Mouse (Mus musculus): ENCODE measurements around the gene Cfap61. TPM values are rescaled to one million over a fixed set of nuclear protein-coding genes. Genes with fewer than 3 reads are reported as not detected.

Cfap61 gene
- polyA plus RNA-seq, 1 experiment from 2014 or later: 0.08 TPM

DNA sequence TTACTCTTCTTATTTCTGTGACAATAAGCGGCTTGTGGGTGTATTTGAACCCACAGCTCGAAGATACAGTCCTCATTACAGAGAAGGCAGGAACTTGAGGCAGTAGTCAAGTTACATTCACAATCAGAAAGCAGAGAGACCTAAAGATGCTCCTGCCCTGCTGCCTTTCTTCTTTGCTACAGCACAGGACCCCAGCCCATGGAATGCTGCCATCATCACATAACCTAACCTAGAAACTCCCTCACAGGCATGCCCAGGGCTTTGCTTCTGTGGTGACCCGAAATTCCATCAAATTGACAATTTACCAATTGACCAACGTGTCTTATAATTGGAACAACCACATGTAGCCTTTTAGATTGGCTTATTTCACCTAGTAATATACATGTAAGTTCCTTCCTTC, 212.7 kb downstream of the Cfap61 start:
- Histone ChIP-seq H3K36me3 (ENCODE audit: control insufficient read depth, insufficient read depth, low read length) (no peaks in the 10 kb centered on the region), H3K4me1 (ENCODE audit: control insufficient read depth, insufficient read depth, low read length) (no peaks in the 10 kb centered on the region), H3K9me3 (ENCODE audit: control insufficient read depth, low read length) (no peaks in the 10 kb centered on the region), H3K9ac (ENCODE audit: low read length) (no peak overlapping the region), H3K27me3 (ENCODE audit: control insufficient read depth, insufficient read depth, low read length) (no peaks in the 10 kb centered on the region), H3K27ac (replicated peaks; ENCODE audit: low read depth, low read length) (no peak overlapping the region), H3K4me2 (ENCODE audit: low read depth, severe bottlenecking) (no peak overlapping the region), H3K4me3 (ENCODE audit: low read depth, low read length) (no peak overlapping the region)
- ATAC-seq (ENCODE audit: insufficient number of reproducible peaks, low FRiP score, low TSS enrichment, low read depth): no peak
- WGBS: 83% methylated on average over 4 of the region's 4 CpGs
- no peak for DNase-seq (ENCODE audit: low spot score)

- Histone ChIP-seq H3K9me3 (ENCODE audit: control insufficient read depth, low read length) (no peaks in the 10 kb centered on the region), H3K9ac (ENCODE audit: low read length) (no peak overlapping the region), H3K4me2 (ENCODE audit: low read depth, severe bottlenecking) (no peak overlapping the region), H3K4me1 (ENCODE audit: control insufficient read depth, insufficient read depth, low read length) (no peaks in the 10 kb centered on the region), H3K27me3 (ENCODE audit: control insufficient read depth, insufficient read depth, low read length) (no peaks in the 10 kb centered on the region), H3K36me3 (ENCODE audit: control insufficient read depth, insufficient read depth, low read length) (no peaks in the 10 kb centered on the region), H3K4me3 (ENCODE audit: low read depth, low read length) (no peak overlapping the region), H3K27ac (replicated peaks; ENCODE audit: low read depth, low read length) (no peak overlapping the region)
- no peak for DNase-seq (ENCODE audit: low spot score)
- 86% methylated on average over 5 of the region's 5 CpGs for WGBS
- no peak for ATAC-seq (ENCODE audit: insufficient number of reproducible peaks, low FRiP score, low TSS enrichment, low read depth)
Measured at GRCm38 (mm10) chr2:146147801-146148200, 213.2 kb downstream of the Cfap61 start.

DNA sequence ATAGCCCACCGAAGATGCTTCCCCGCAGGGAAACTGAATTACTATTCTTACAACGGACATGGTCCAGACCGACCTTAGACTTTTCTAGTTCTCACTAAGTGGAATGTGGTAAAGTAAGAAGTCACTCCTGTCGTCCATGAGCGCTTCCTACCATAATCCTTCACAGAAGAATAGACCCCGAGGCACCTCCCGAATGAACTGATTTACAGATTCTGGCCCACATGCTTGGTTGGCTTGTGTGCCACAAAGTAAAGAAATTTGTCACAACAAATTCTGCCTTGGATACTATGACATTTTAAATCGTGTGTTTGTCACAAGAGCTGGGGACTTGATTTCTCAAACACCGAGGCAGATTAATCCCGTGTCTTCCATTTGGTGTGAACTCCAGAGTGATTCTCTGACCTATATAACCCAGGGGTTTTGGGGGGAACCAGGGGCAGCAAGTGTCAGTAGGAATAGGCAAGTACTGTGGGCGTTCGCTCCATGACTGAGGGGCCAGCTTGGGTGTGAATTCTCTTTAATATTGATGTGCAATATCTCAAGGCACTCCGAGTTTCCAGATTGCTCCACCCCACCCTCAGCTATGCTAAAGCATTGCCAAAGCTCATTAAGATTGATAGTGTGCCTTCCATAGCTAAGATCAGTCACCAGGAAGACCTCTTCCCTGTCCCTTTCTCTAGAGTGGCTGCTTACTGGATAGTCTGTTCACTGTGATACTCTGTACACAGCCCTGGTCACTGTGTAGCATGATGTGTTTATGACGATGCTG, 214.8 kb downstream of the Cfap61 start:
- ATAC-seq (ENCODE audit: insufficient number of reproducible peaks, low FRiP score, low TSS enrichment, low read depth) (no peak), DNase-seq (ENCODE audit: low spot score) (no peak)
- Histone ChIP-seq H3K9me3 (ENCODE audit: control insufficient read depth, low read length) (no peaks in the 10 kb centered on the region), H3K9ac (ENCODE audit: low read length) (no peak overlapping the region), H3K4me3 (ENCODE audit: low read depth, low read length) (no peak overlapping the region), H3K4me2 (ENCODE audit: low read depth, severe bottlenecking) (no peak overlapping the region), H3K36me3 (ENCODE audit: control insufficient read depth, insufficient read depth, low read length) (no peaks in the 10 kb centered on the region), H3K4me1 (ENCODE audit: control insufficient read depth, insufficient read depth, low read length) (no peaks in the 10 kb centered on the region), H3K27me3 (ENCODE audit: control insufficient read depth, insufficient read depth, low read length) (no peaks in the 10 kb centered on the region), H3K27ac (replicated peaks; ENCODE audit: low read depth, low read length) (no peak overlapping the region)
- 94% methylated on average over 15 of the region's 15 CpGs for WGBS

- Histone ChIP-seq H3K4me1 (ENCODE audit: control insufficient read depth, insufficient read depth, low read length) (no peaks in the 10 kb centered on the region), H3K9ac (ENCODE audit: low read length) (no peak overlapping the region), H3K36me3 (ENCODE audit: control insufficient read depth, insufficient read depth, low read length) (no peaks in the 10 kb centered on the region), H3K4me2 (ENCODE audit: low read depth, severe bottlenecking) (no peak overlapping the region), H3K27ac (replicated peaks; ENCODE audit: low read depth, low read length) (no peak overlapping the region), H3K27me3 (ENCODE audit: control insufficient read depth, insufficient read depth, low read length) (no peaks in the 10 kb centered on the region), H3K9me3 (ENCODE audit: control insufficient read depth, low read length) (no peaks in the 10 kb centered on the region), H3K4me3 (ENCODE audit: low read depth, low read length) (no peak overlapping the region)
- ATAC-seq (ENCODE audit: insufficient number of reproducible peaks, low FRiP score, low TSS enrichment, low read depth): no peak
- WGBS: 72% methylated on average over 14 of the region's 14 CpGs
- DNase-seq (ENCODE audit: low spot score): no peak
Measured at GRCm38 (mm10) chr2:146168017-146168803, 233.6 kb downstream of the Cfap61 start.

GRCm38 (mm10) chr2:146169492-146169891, 234.9 kb downstream of the Cfap61 start:
- whole genome bisulfite sequencing: 80% methylated on average over 7 of the region's 7 CpGs
- no peaks in the 10 kb centered on the region for H3K9me3 ChIP-seq (ENCODE audit: control insufficient read depth, low read length)
- H3K4me1 ChIP-seq (ENCODE audit: control insufficient read depth, insufficient read depth, low read length): no peaks in the 10 kb centered on the region
- no peak overlapping the region for H3K4me3 ChIP-seq (ENCODE audit: low read depth, low read length)
- no peak overlapping the region for H3K27ac ChIP-seq (replicated peaks; ENCODE audit: low read depth, low read length)
- no peak for DNase-seq (ENCODE audit: low spot score)
- H3K4me2 ChIP-seq (ENCODE audit: low read depth, severe bottlenecking): no peak overlapping the region
- ATAC-seq (ENCODE audit: insufficient number of reproducible peaks, low FRiP score, low TSS enrichment, low read depth): no peak
- no peaks in the 10 kb centered on the region for H3K36me3 ChIP-seq (ENCODE audit: control insufficient read depth, insufficient read depth, low read length)
- no peaks in the 10 kb centered on the region for H3K27me3 ChIP-seq (ENCODE audit: control insufficient read depth, insufficient read depth, low read length)
- H3K9ac ChIP-seq (ENCODE audit: low read length): no peak overlapping the region

DNA sequence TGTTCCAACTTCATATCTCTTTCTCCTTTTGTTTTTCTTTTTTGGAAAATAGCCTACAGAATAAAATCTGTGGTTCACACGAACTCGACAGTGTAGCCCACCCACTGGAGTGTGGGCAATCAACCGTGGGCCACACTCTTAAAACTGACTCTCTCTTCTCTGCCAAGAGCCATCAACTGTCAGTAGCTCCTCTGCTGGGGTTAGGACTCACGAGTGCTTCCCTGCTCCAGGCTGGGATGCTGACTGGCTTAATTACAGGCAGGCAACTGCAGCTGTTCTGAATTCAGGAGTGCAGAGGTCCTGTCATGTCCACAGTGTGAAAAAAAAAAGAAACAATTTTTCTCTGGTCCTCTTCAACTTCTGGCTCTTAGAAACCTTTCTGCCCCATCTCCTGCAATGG, 237.5 kb downstream of the Cfap61 start:
- WGBS: 47% methylated on average over 4 of the region's 4 CpGs
- no peaks in the 10 kb centered on the region for H3K27me3 ChIP-seq (ENCODE audit: control insufficient read depth, insufficient read depth, low read length)
- H3K36me3 ChIP-seq (ENCODE audit: control insufficient read depth, insufficient read depth, low read length): no peaks in the 10 kb centered on the region
- H3K27ac ChIP-seq (replicated peaks; ENCODE audit: low read depth, low read length): no peak overlapping the region
- no peak overlapping the region for H3K4me2 ChIP-seq (ENCODE audit: low read depth, severe bottlenecking)
- no peak overlapping the region for H3K4me3 ChIP-seq (ENCODE audit: low read depth, low read length)
- no peaks in the 10 kb centered on the region for H3K4me1 ChIP-seq (ENCODE audit: control insufficient read depth, insufficient read depth, low read length)
- ATAC-seq (ENCODE audit: insufficient number of reproducible peaks, low FRiP score, low TSS enrichment, low read depth) (no peak), DNase-seq (ENCODE audit: low spot score) (no peak)
- H3K9me3 ChIP-seq (ENCODE audit: control insufficient read depth, low read length): no peaks in the 10 kb centered on the region
- H3K9ac ChIP-seq (ENCODE audit: low read length): no peak overlapping the region

GRCm38 (mm10) chr2:146174173-146174572, 239.6 kb downstream of the Cfap61 start:
- Histone ChIP-seq H3K4me3 (ENCODE audit: low read depth, low read length) (no peak overlapping the region), H3K27ac (replicated peaks; ENCODE audit: low read depth, low read length) (no peak overlapping the region), H3K27me3 (ENCODE audit: control insufficient read depth, insufficient read depth, low read length) (no peaks in the 10 kb centered on the region), H3K9ac (ENCODE audit: low read length) (no peak overlapping the region), H3K4me1 (ENCODE audit: control insufficient read depth, insufficient read depth, low read length) (no peaks in the 10 kb centered on the region), H3K4me2 (ENCODE audit: low read depth, severe bottlenecking) (no peak overlapping the region), H3K36me3 (ENCODE audit: control insufficient read depth, insufficient read depth, low read length) (no peaks in the 10 kb centered on the region), H3K9me3 (ENCODE audit: control insufficient read depth, low read length) (no peaks in the 10 kb centered on the region)
- DNase-seq (ENCODE audit: low spot score) (no peak), ATAC-seq (ENCODE audit: insufficient number of reproducible peaks, low FRiP score, low TSS enrichment, low read depth) (no peak)
- WGBS: 94% methylated on average over 7 of the region's 7 CpGs

GRCm38 (mm10) chr2:146178718-146179117, 244.1 kb downstream of the Cfap61 start:
- no peak overlapping the region for H3K4me2 ChIP-seq (ENCODE audit: low read depth, severe bottlenecking)
- ATAC-seq (ENCODE audit: insufficient number of reproducible peaks, low FRiP score, low TSS enrichment, low read depth): no peak
- no peaks in the 10 kb centered on the region for H3K27me3 ChIP-seq (ENCODE audit: control insufficient read depth, insufficient read depth, low read length)

More at GRCm38 (mm10) chr2:146178718-146179117, 244.1 kb downstream of the Cfap61 start:
- Histone ChIP-seq H3K36me3 (ENCODE audit: control insufficient read depth, insufficient read depth, low read length) (no peaks in the 10 kb centered on the region), H3K9ac (ENCODE audit: low read length) (no peak overlapping the region), H3K27ac (replicated peaks; ENCODE audit: low read depth, low read length) (no peak overlapping the region), H3K4me1 (ENCODE audit: control insufficient read depth, insufficient read depth, low read length) (no peaks in the 10 kb centered on the region), H3K9me3 (ENCODE audit: control insufficient read depth, low read length) (no peaks in the 10 kb centered on the region), H3K4me3 (ENCODE audit: low read depth, low read length) (no peak overlapping the region)
- no peak for DNase-seq (ENCODE audit: low spot score)
- WGBS: 78% methylated on average over 1 of the region's 1 CpGs
